Mouse (Mus musculus): ENCODE data around the gene Apoc1. TPM values are rescaled to one million over a fixed set of nuclear protein-coding genes. Genes with fewer than 3 reads are reported as not detected.

The Apoc1 gene
- polyA plus RNA-seq, 1 experiment from 2014 or later, result 1.2 TPM

- Histone ChIP-seq H3K36me3 (replicated peaks) (peaks cover 76% of the 10 kb centered on the region), H3K4me1 (no peaks in the 10 kb centered on the region), H3K4me3 (replicated peaks) (no peak overlapping the region), H3K9ac (no peak overlapping the region), H3K4me2 (no peak overlapping the region), H3K27ac (no peak overlapping the region), H3K9me3 (no peaks in the 10 kb centered on the region), H3K27me3 (no peaks in the 10 kb centered on the region)
- ATAC-seq (ENCODE audit: low FRiP score), result no peak
- 92% methylated on average over 2 of the region's 2 CpGs for WGBS
These were observed 39.8 kb downstream of the Apoc1 start for GRCm38 (mm10) chr7:19652614-19653013.

DNA sequence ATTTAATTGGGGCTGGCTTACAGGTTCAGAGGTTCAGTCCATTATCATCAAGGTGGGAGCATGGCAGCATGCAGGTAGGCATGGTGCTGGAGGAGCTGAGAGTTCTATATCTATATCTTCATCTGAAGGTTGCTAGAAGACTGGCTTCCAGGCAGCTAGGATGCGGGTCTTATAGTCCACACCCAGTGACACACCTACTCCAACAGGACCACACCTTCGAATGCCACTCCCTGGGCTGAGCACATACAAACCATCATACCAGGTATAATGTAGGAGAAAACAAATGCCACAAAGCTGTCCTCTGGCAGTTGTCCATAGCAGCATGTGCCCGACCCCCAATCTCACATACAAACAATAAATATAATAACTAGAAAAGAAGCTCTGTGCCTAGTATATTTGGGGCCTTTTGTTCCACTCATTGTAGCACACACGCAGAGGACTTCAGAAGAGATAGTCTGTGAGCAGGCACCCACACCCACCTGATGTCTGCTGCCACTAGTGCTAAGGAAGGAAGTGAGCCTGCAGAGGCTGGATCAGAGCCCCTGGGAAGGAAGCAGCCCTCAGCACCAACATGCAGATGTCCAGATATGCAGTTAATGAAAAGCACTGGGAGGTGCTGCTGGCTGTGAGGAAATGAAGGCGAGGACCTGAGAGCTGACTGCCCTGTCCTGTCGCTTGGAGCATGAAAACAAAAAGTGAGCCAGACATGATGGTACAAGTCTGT, 41.2 kb downstream of the Apoc1 start:
- no peak for ATAC-seq (ENCODE audit: low FRiP score)
- 93% methylated on average over 6 of the region's 6 CpGs for WGBS
- no peak overlapping the region for H3K27ac ChIP-seq
- no peak overlapping the region for H3K4me2 ChIP-seq
- no peaks in the 10 kb centered on the region for H3K9me3 ChIP-seq
- peaks cover 86% of the 10 kb centered on the region for H3K36me3 ChIP-seq (replicated peaks)
- no peaks in the 10 kb centered on the region for H3K4me1 ChIP-seq
- no peak overlapping the region for H3K4me3 ChIP-seq (replicated peaks)
- no peaks in the 10 kb centered on the region for H3K27me3 ChIP-seq
- no peak overlapping the region for H3K9ac ChIP-seq

DNA sequence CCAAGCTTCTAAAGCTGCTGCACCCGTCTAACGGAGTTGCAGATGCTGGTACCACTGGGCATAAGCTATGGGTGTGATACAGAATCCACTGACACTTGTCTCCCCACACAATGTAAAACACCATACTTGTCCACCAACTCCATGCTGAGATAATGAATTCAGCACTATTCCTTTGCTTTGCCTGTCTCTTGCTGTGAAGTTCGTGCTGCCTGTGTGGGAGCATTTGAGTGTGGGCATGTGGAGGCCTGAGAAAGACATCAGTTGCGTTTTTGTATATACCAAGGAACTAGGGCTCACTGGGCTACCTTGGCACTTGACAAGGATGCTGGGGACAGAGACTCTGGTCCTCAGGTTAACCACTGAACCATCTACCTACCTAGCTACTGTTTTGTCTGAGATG, 51.2 kb downstream of the Apoc1 start:
- Histone ChIP-seq H3K27ac (no peak overlapping the region), H3K4me3 (replicated peaks) (no peak overlapping the region), H3K4me2 (no peak overlapping the region), H3K9ac (no peak overlapping the region), H3K36me3 (replicated peaks) (peaks cover 98% of the 10 kb centered on the region), H3K27me3 (no peaks in the 10 kb centered on the region), H3K4me1 (no peaks in the 10 kb centered on the region), H3K9me3 (no peaks in the 10 kb centered on the region)
- ATAC-seq (ENCODE audit: low FRiP score), result no peak
- WGBS, result 93% methylated on average over 4 of the region's 4 CpGs

Other genes with a start within 250 kb of the Apoc1 start
- gene Mark4, start 233.8 kb downstream of the Apoc1 start, polyA plus RNA-seq (2016; fragmentation: Nextera tagmentation; extraction: Ambion mirVana), result 14.0 and 14.3 TPM in 2 replicates
- gene Exoc3l2, start 229.3 kb downstream of the Apoc1 start, polyA plus RNA-seq (2016; fragmentation: Nextera tagmentation; extraction: Ambion mirVana), result 0.51 and 0.69 TPM in 2 replicates
- 3.5 and 3.9 TPM in 2 replicates for gene Bloc1s3, start 184.3 kb downstream of the Apoc1 start, polyA plus RNA-seq (2016; fragmentation: Nextera tagmentation; extraction: Ambion mirVana)
- gene Trappc6a, start 184.3 kb downstream of the Apoc1 start, polyA plus RNA-seq (2016; fragmentation: Nextera tagmentation; extraction: Ambion mirVana), result 43.6 and 47.5 TPM in 2 replicates
- 0.17 TPM in 1 of 2 replicates, not detected in the other for gene Nkpd1, start 174.8 kb downstream of the Apoc1 start, polyA plus RNA-seq (2016; fragmentation: Nextera tagmentation; extraction: Ambion mirVana)
- gene Ppp1r37, start 129.6 kb downstream of the Apoc1 start, polyA plus RNA-seq (2016; fragmentation: Nextera tagmentation; extraction: Ambion mirVana), result 34.9 and 35.4 TPM in 2 replicates
- 0.18 and 0.34 TPM in 2 replicates for gene Zfp296, start 115.4 kb downstream of the Apoc1 start, polyA plus RNA-seq (2016; fragmentation: Nextera tagmentation; extraction: Ambion mirVana)
- 120 and 125 TPM in 2 replicates for gene Gemin7, start 115.1 kb downstream of the Apoc1 start, polyA plus RNA-seq (2016; fragmentation: Nextera tagmentation; extraction: Ambion mirVana)
- gene Clasrp, start 88.2 kb downstream of the Apoc1 start, polyA plus RNA-seq (2016; fragmentation: Nextera tagmentation; extraction: Ambion mirVana), result 66.3 and 67.6 TPM in 2 replicates
- gene Relb, start 63.2 kb downstream of the Apoc1 start, polyA plus RNA-seq (2016; fragmentation: Nextera tagmentation; extraction: Ambion mirVana), result 3.3 and 3.6 TPM in 2 replicates
- gene Clptm1, start 27.6 kb downstream of the Apoc1 start, polyA plus RNA-seq (2016; fragmentation: Nextera tagmentation; extraction: Ambion mirVana), result 85.6 and 87.6 TPM in 2 replicates
- gene Apoc2, start 14.7 kb downstream of the Apoc1 start, polyA plus RNA-seq (2016; fragmentation: Nextera tagmentation; extraction: Ambion mirVana), result not detected in 2 replicates
- not detected in 2 replicates for gene Gm44805, start 11.2 kb downstream of the Apoc1 start, polyA plus RNA-seq (2016; fragmentation: Nextera tagmentation; extraction: Ambion mirVana)
- not detected in 2 replicates for gene Apoc4, start 11.2 kb downstream of the Apoc1 start, polyA plus RNA-seq (2016; fragmentation: Nextera tagmentation; extraction: Ambion mirVana)
- 115 and 128 TPM in 2 replicates for gene Apoe, start 6.5 kb upstream of the Apoc1 start, polyA plus RNA-seq (2016; fragmentation: Nextera tagmentation; extraction: Ambion mirVana)
- gene Tomm40, start 22.8 kb upstream of the Apoc1 start, polyA plus RNA-seq (2016; fragmentation: Nextera tagmentation; extraction: Ambion mirVana), result 136 and 149 TPM in 2 replicates
- 45.9 and 47.3 TPM in 2 replicates for gene Nectin2, start 57.8 kb upstream of the Apoc1 start, polyA plus RNA-seq (2016; fragmentation: Nextera tagmentation; extraction: Ambion mirVana)
- gene Bcam, start 78.4 kb upstream of the Apoc1 start, polyA plus RNA-seq (2016; fragmentation: Nextera tagmentation; extraction: Ambion mirVana), result 8.9 and 10.9 TPM in 2 replicates
- 0.47 and 0.56 TPM in 2 replicates for gene Cblc, start 104.1 kb upstream of the Apoc1 start, polyA plus RNA-seq (2016; fragmentation: Nextera tagmentation; extraction: Ambion mirVana)
- gene Bcl3, start 130.1 kb upstream of the Apoc1 start, polyA plus RNA-seq (2016; fragmentation: Nextera tagmentation; extraction: Ambion mirVana), result 0.62 and 0.96 TPM in 2 replicates
- gene Gm19345, start 159.3 kb upstream of the Apoc1 start, polyA plus RNA-seq (2016; fragmentation: Nextera tagmentation; extraction: Ambion mirVana), result 0.65 and 1.3 TPM in 2 replicates
- gene Ceacam16, start 168.6 kb upstream of the Apoc1 start, polyA plus RNA-seq (2016; fragmentation: Nextera tagmentation; extraction: Ambion mirVana), result not detected in 2 replicates
- gene Ceacam19, start 195.3 kb upstream of the Apoc1 start, polyA plus RNA-seq (2016; fragmentation: Nextera tagmentation; extraction: Ambion mirVana), result not detected in 2 replicates
- 3.2 and 4.3 TPM in 2 replicates for gene Pvr, start 228.5 kb upstream of the Apoc1 start, polyA plus RNA-seq (2016; fragmentation: Nextera tagmentation; extraction: Ambion mirVana)

Data from forebrain, embryonic 12.5 days (tissue).